Mouse (Mus musculus): ENCODE measurements around the gene H2-Q6. TPM values are rescaled to one million over a fixed set of nuclear protein-coding genes. Genes with fewer than 3 reads are reported as not detected.
"Not testable (repeated sequence)": the region's sequence is repeated elsewhere in the genome, so short reads cannot be mapped to it uniquely, and the experiment has no call there.

The H2-Q6 gene
- polyA plus RNA-seq, 1 experiment from 2014 or later: 0.99 TPM

GRCm38 (mm10) chr17:35425474-35425873 is 824 bp downstream of the H2-Q6 start:
- not testable (repeated sequence) for H3K27me3 ChIP-seq (ENCODE audit: control insufficient read depth, insufficient read depth, low read length); H3K27ac ChIP-seq (ENCODE audit: low read depth, low read length); H3K9ac ChIP-seq (ENCODE audit: low read length); H3K4me1 ChIP-seq (ENCODE audit: control insufficient read depth, insufficient read depth, low read length); H3K36me3 ChIP-seq (ENCODE audit: control insufficient read depth, insufficient read depth, low read length); DNase-seq (ENCODE audit: low spot score); H3K9me3 ChIP-seq (ENCODE audit: control insufficient read depth, low read length)
- 14% methylated on average over 28 of the region's 28 CpGs for WGBS
- H3K4me2 ChIP-seq (ENCODE audit: low read depth): peak overlapping the region; percentile 46
- ATAC-seq (ENCODE audit: insufficient read depth, low FRiP score, low TSS enrichment): 0 out of 2 replicates have a peak, but pooled peaks have one; percentile 2
- peak overlapping the region; percentile 29; the same call in 1 of the 2 replicates for H3K4me3 ChIP-seq (ENCODE audit: low read depth, low read length)

- H3K4me3 ChIP-seq (ENCODE audit: low read depth, low read length); ATAC-seq (ENCODE audit: insufficient read depth, low FRiP score, low TSS enrichment): not testable (repeated sequence)
These were observed 4.2 kb downstream of the H2-Q6 start for GRCm38 (mm10) chr17:35428883-35429282.

GRCm38 (mm10) chr17:35430671-35431070 is 6.0 kb downstream of the H2-Q6 start:
- H3K27me3 ChIP-seq (ENCODE audit: control insufficient read depth, insufficient read depth, low read length); H3K9ac ChIP-seq (ENCODE audit: low read length); H3K4me1 ChIP-seq (ENCODE audit: control insufficient read depth, insufficient read depth, low read length); H3K4me3 ChIP-seq (ENCODE audit: low read depth, low read length); H3K27ac ChIP-seq (ENCODE audit: low read depth, low read length); ATAC-seq (ENCODE audit: insufficient read depth, low FRiP score, low TSS enrichment); H3K4me2 ChIP-seq (ENCODE audit: low read depth); H3K9me3 ChIP-seq (ENCODE audit: control insufficient read depth, low read length); DNase-seq (ENCODE audit: low spot score); H3K36me3 ChIP-seq (ENCODE audit: control insufficient read depth, insufficient read depth, low read length): not testable (repeated sequence)
- 86% methylated on average over 6 of the region's 6 CpGs for WGBS

More at GRCm38 (mm10) chr17:35428883-35429282, 4.2 kb downstream of the H2-Q6 start:
- not testable (repeated sequence) for DNase-seq (ENCODE audit: low spot score); H3K9ac ChIP-seq (ENCODE audit: low read length); H3K27ac ChIP-seq (ENCODE audit: low read depth, low read length); H3K36me3 ChIP-seq (ENCODE audit: control insufficient read depth, insufficient read depth, low read length); H3K4me1 ChIP-seq (ENCODE audit: control insufficient read depth, insufficient read depth, low read length); H3K4me2 ChIP-seq (ENCODE audit: low read depth); H3K27me3 ChIP-seq (ENCODE audit: control insufficient read depth, insufficient read depth, low read length); H3K9me3 ChIP-seq (ENCODE audit: control insufficient read depth, low read length)
- 88% methylated on average over 6 of the region's 6 CpGs for WGBS

- DNase-seq (ENCODE audit: low spot score); H3K27me3 ChIP-seq (ENCODE audit: control insufficient read depth, insufficient read depth, low read length); H3K27ac ChIP-seq (ENCODE audit: low read depth, low read length); ATAC-seq (ENCODE audit: insufficient read depth, low FRiP score, low TSS enrichment); H3K9me3 ChIP-seq (ENCODE audit: control insufficient read depth, low read length); H3K4me2 ChIP-seq (ENCODE audit: low read depth); H3K36me3 ChIP-seq (ENCODE audit: control insufficient read depth, insufficient read depth, low read length); H3K4me1 ChIP-seq (ENCODE audit: control insufficient read depth, insufficient read depth, low read length); H3K9ac ChIP-seq (ENCODE audit: low read length); H3K4me3 ChIP-seq (ENCODE audit: low read depth, low read length): not testable (repeated sequence)
- WGBS: 89% methylated on average over 3 of the region's 3 CpGs
These were observed 7.5 kb downstream of the H2-Q6 start for GRCm38 (mm10) chr17:35432167-35432566.

- H3K27me3 ChIP-seq (ENCODE audit: control insufficient read depth, insufficient read depth, low read length); ATAC-seq (ENCODE audit: insufficient read depth, low FRiP score, low TSS enrichment); H3K36me3 ChIP-seq (ENCODE audit: control insufficient read depth, insufficient read depth, low read length); H3K4me1 ChIP-seq (ENCODE audit: control insufficient read depth, insufficient read depth, low read length); H3K4me3 ChIP-seq (ENCODE audit: low read depth, low read length); H3K4me2 ChIP-seq (ENCODE audit: low read depth); H3K9ac ChIP-seq (ENCODE audit: low read length); H3K9me3 ChIP-seq (ENCODE audit: control insufficient read depth, low read length); H3K27ac ChIP-seq (ENCODE audit: low read depth, low read length): not testable (repeated sequence)
- DNase-seq (ENCODE audit: low spot score): peak; percentile 75
- WGBS: 9% methylated on average over 8 of the region's 8 CpGs
These were observed 10.2 kb downstream of the H2-Q6 start for GRCm38 (mm10) chr17:35434836-35435235.

- 81% methylated on average over 3 of the region's 3 CpGs for WGBS
- DNase-seq (ENCODE audit: low spot score); H3K4me3 ChIP-seq (ENCODE audit: low read depth, low read length); H3K4me2 ChIP-seq (ENCODE audit: low read depth); H3K36me3 ChIP-seq (ENCODE audit: control insufficient read depth, insufficient read depth, low read length); ATAC-seq (ENCODE audit: insufficient read depth, low FRiP score, low TSS enrichment); H3K9me3 ChIP-seq (ENCODE audit: control insufficient read depth, low read length); H3K27me3 ChIP-seq (ENCODE audit: control insufficient read depth, insufficient read depth, low read length); H3K27ac ChIP-seq (ENCODE audit: low read depth, low read length); H3K9ac ChIP-seq (ENCODE audit: low read length); H3K4me1 ChIP-seq (ENCODE audit: control insufficient read depth, insufficient read depth, low read length): not testable (repeated sequence)
These were observed 10.9 kb downstream of the H2-Q6 start for GRCm38 (mm10) chr17:35435577-35435976.

GRCm38 (mm10) chr17:35437386-35437936 is 12.8 kb downstream of the H2-Q6 start:
- DNase-seq (ENCODE audit: low spot score); H3K9ac ChIP-seq (ENCODE audit: low read length); H3K36me3 ChIP-seq (ENCODE audit: control insufficient read depth, insufficient read depth, low read length); H3K4me3 ChIP-seq (ENCODE audit: low read depth, low read length); ATAC-seq (ENCODE audit: insufficient read depth, low FRiP score, low TSS enrichment); H3K9me3 ChIP-seq (ENCODE audit: control insufficient read depth, low read length); H3K4me2 ChIP-seq (ENCODE audit: low read depth); H3K27me3 ChIP-seq (ENCODE audit: control insufficient read depth, insufficient read depth, low read length); H3K4me1 ChIP-seq (ENCODE audit: control insufficient read depth, insufficient read depth, low read length); H3K27ac ChIP-seq (ENCODE audit: low read depth, low read length): not testable (repeated sequence)
- 64% methylated on average over 1 of the region's 1 CpGs for WGBS

- not testable (repeated sequence) for H3K4me1 ChIP-seq (ENCODE audit: control insufficient read depth, insufficient read depth, low read length); H3K9me3 ChIP-seq (ENCODE audit: control insufficient read depth, low read length); H3K4me2 ChIP-seq (ENCODE audit: low read depth); ATAC-seq (ENCODE audit: insufficient read depth, low FRiP score, low TSS enrichment); H3K27ac ChIP-seq (ENCODE audit: low read depth, low read length); H3K36me3 ChIP-seq (ENCODE audit: control insufficient read depth, insufficient read depth, low read length); H3K9ac ChIP-seq (ENCODE audit: low read length); H3K27me3 ChIP-seq (ENCODE audit: control insufficient read depth, insufficient read depth, low read length); DNase-seq (ENCODE audit: low spot score); H3K4me3 ChIP-seq (ENCODE audit: low read depth, low read length)
- 79% methylated on average over 1 of the region's 3 CpGs for WGBS
These were observed 13.7 kb downstream of the H2-Q6 start for GRCm38 (mm10) chr17:35438395-35438794.

GRCm38 (mm10) chr17:35438885-35439284 is 14.2 kb downstream of the H2-Q6 start, which contains the start of gene H2-Q7:
Gene H2-Q7, plus strand, starts transcription at chr17:35439155.
- not testable (repeated sequence) for H3K36me3 ChIP-seq (ENCODE audit: control insufficient read depth, insufficient read depth, low read length); H3K4me1 ChIP-seq (ENCODE audit: control insufficient read depth, insufficient read depth, low read length); H3K27me3 ChIP-seq (ENCODE audit: control insufficient read depth, insufficient read depth, low read length); H3K9me3 ChIP-seq (ENCODE audit: control insufficient read depth, low read length); H3K27ac ChIP-seq (ENCODE audit: low read depth, low read length)
- H3K9ac ChIP-seq (ENCODE audit: low read length): peak within 1 kb of the TSS; percentile 62
- H3K4me3 ChIP-seq (ENCODE audit: low read depth, low read length): peak within 1 kb of the TSS; percentile 41
- peak within 1 kb of the TSS; percentile 86 for H3K4me2 ChIP-seq (ENCODE audit: low read depth)
- peak; percentile 75 for DNase-seq (ENCODE audit: low spot score)
- WGBS: 3% methylated on average over 18 of the region's 18 CpGs
- ATAC-seq (ENCODE audit: insufficient read depth, low FRiP score, low TSS enrichment): peak; percentile 95
